Mouse (Mus musculus): Measurements from ENCODE around the gene Vmn2r16. TPM values are rescaled to one million over a fixed set of nuclear protein-coding genes. Genes with fewer than 3 reads are reported as not detected.

Vmn2r16 gene
- not detected for polyA plus RNA-seq (2017; shearing (Covaris generic))

GRCm38 (mm10) chr5:109329862-109330261, at the start of gene Vmn2r16:
TSS of gene Vmn2r16 (plus strand) at chr5:109330162.

GRCm38 (mm10) chr5:109297544-109297943, 32.4 kb upstream of the Vmn2r16 start, which contains the start of gene Vmn2r15:
TSS of gene Vmn2r15 (minus strand) at chr5:109297644.

GRCm38 (mm10) chr5:109419388-109419787, 89.4 kb downstream of the Vmn2r16 start, which contains the start of gene Vmn2r17:
TSS of gene Vmn2r17 (plus strand) at chr5:109419688.

Other genes starting within 250 kb of the Vmn2r16 start
- gene Vmn2r12, start 232.2 kb upstream of the Vmn2r16 start, polyA plus RNA-seq (2017; shearing (Covaris generic)), result not detected
- gene Vmn2r13, start 138.0 kb upstream of the Vmn2r16 start, polyA plus RNA-seq (2017; shearing (Covaris generic)), result not detected
- not detected for gene Vmn2r14, start 105.5 kb upstream of the Vmn2r16 start, polyA plus RNA-seq (2017; shearing (Covaris generic))
- not detected for gene Vmn2r15, start 32.5 kb upstream of the Vmn2r16 start, polyA plus RNA-seq (2017; shearing (Covaris generic))
- not detected for gene Vmn2r17, start 89.5 kb downstream of the Vmn2r16 start, polyA plus RNA-seq (2017; shearing (Covaris generic))
- gene Crlf2, start 228.8 kb downstream of the Vmn2r16 start, polyA plus RNA-seq (2017; shearing (Covaris generic)), result 30.7 TPM

All from CD4-positive, CD25-positive, alpha-beta regulatory T cell, adult 9 weeks (primary cell).